Mouse (Mus musculus) heart, postnatal 0 days (tissue): ENCODE measurements around the gene Ccdc85b.

Source experiments
- CTCF ChIP-seq: IDR thresholded peaks from 2 replicates; pipeline ENCODE4 v1.5.1; 2016; ENCODE audit warnings: antibody characterized with exemption, control low read depth, low read depth
- EP300 ChIP-seq: IDR thresholded peaks from 2 replicates; pipeline ENCODE4 v1.6.1; 2016; ENCODE audit warnings: antibody characterized with exemption, low read depth

GRCm38 (mm10) chr19:5468374-5468773 is 10.7 kb upstream of the Ccdc85b start, which contains the start of gene Ctsw:
- TF ChIP-seq EP300 = no peak
- TF ChIP-seq CTCF = no peak
